Mouse (Mus musculus) bone marrow, adult 2 months (tissue): ENCODE results near the gene Pzp.

ENCODE experiments used
- CTCF ChIP-seq: fragments of 200-500 bp; IDR thresholded peaks from 2 replicates; pipeline ENCODE4 v1.5.1; 2011; ENCODE audit warnings: low read length, control low read depth; ENCODE audit not compliant: control insufficient read depth, insufficient read depth
- POLR2A ChIP-seq: fragments of 200-500 bp; IDR thresholded peaks from 2 replicates; pipeline ENCODE4 v1.6.1; 2011; ENCODE audit warnings: low read depth, mild to moderate bottlenecking, control low read depth, low read length, borderline replicate concordance; ENCODE audit not compliant: control insufficient read depth

DNA sequence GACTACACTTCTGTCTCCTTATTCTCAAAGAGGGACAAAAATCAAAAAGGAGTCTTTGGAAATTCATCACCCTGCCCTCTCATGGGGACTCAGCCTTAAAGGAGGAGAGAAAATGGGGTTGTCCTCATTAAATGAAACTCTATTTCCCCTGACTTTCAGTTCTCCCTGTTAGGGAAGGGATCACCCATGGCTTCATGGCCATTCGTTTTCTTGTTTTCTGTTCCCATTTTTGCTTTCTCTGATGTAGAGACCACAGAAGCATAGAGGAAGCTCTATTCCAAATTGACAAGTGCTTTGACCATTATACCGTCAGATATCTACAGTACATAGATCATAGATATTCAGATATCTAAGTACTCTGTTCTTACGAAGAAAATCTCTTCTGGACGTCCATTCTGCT is 18.9 kb upstream of the Pzp start:
- TF ChIP-seq CTCF, result no peak
- no peak for TF ChIP-seq POLR2A
